Mouse (Mus musculus): ENCODE data around the gene Sidt1. TPM values are rescaled to one million over a fixed set of nuclear protein-coding genes. Genes with fewer than 3 reads are reported as not detected.

Sidt1 gene
- polyA plus RNA-seq, 1 experiment from 2014 or later = 0.42 TPM

DNA sequence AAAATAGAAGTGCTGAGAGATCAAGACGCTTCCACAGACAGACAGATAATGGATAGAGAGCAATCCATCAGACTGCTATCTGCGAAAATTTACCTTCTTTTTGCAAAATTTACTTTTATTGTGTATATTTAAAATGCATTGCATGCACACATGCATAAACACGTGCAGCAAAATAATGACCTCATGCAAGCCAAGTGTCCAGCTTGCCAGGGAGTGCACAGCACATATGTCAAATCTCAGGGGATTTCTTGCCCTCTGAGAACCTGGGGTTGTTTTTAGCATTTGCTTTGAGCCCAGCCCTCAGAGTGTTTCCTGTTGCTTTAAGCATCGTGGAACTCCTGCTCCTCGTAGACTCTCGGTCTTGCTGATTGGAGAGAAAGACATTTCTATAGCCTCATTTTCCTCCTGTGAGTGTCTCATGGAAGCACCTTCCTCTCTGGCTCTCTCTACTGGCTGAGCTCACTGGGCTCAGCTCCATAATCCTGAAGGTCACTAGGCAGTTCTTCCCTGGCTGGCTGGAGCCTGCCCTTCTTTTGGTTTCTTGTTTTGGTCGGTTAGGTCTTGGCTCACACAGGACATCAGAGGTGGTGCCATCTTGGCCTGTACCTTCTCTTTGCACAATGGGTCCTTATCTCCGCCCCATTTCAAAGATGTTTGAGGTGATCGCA, 61.5 kb downstream of the Sidt1 start:
- Histone ChIP-seq H3K4me1 (ENCODE audit: control insufficient read depth, insufficient read depth, low read length) (no peaks in the 10 kb centered on the region), H3K27ac (replicated peaks; ENCODE audit: low read depth, low read length) (no peak overlapping the region), H3K9ac (replicated peaks; ENCODE audit: low read length) (no peak overlapping the region), H3K9me3 (replicated peaks; ENCODE audit: control insufficient read depth, low read length) (no peaks in the 10 kb centered on the region), H3K36me3 (replicated peaks; ENCODE audit: control insufficient read depth, insufficient read depth, low read depth, low read length) (no peaks in the 10 kb centered on the region), H3K4me2 (ENCODE audit: low read depth, low read length) (no peak overlapping the region), H3K4me3 (ENCODE audit: low read depth, low read length) (no peak overlapping the region), H3K27me3 (ENCODE audit: control insufficient read depth, insufficient read depth, low read length) (no peaks in the 10 kb centered on the region)
- DNase-seq (ENCODE audit: low spot score) = no peak
- no peak for ATAC-seq (replicated peaks; ENCODE audit: insufficient number of reproducible peaks, low FRiP score, low TSS enrichment, low read depth)
- 75% methylated on average over 9 of the region's 9 CpGs for WGBS

DNA sequence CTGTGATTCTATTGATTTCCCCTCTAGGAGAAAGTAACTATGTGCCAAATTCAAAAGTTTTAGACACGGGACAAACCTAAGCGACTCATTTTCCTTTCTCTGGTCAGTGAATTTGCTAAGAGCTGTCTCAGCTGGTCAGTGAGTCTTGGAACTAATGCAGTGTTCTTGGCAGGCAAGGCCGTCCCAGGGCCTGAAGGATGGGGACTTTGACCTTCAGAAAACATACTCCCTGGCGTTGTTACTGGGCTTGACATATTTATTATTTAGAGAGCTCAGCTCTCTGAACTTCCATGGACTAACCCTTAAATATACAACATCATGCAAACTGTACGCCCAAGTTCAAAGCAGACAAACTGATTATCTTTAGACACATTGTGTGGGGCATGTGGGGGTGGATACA, 62.4 kb downstream of the Sidt1 start:
- Histone ChIP-seq H3K9me3 (replicated peaks; ENCODE audit: control insufficient read depth, low read length) (no peaks in the 10 kb centered on the region), H3K4me2 (ENCODE audit: low read depth, low read length) (no peak overlapping the region), H3K4me3 (ENCODE audit: low read depth, low read length) (no peak overlapping the region), H3K27ac (replicated peaks; ENCODE audit: low read depth, low read length) (no peak overlapping the region), H3K36me3 (replicated peaks; ENCODE audit: control insufficient read depth, insufficient read depth, low read depth, low read length) (no peaks in the 10 kb centered on the region), H3K4me1 (ENCODE audit: control insufficient read depth, insufficient read depth, low read length) (no peaks in the 10 kb centered on the region), H3K9ac (replicated peaks; ENCODE audit: low read length) (no peak overlapping the region), H3K27me3 (ENCODE audit: control insufficient read depth, insufficient read depth, low read length) (no peaks in the 10 kb centered on the region)
- WGBS = 89% methylated on average over 5 of the region's 5 CpGs
- DNase-seq (ENCODE audit: low spot score) = no peak
- no peak for ATAC-seq (replicated peaks; ENCODE audit: insufficient number of reproducible peaks, low FRiP score, low TSS enrichment, low read depth)

DNA sequence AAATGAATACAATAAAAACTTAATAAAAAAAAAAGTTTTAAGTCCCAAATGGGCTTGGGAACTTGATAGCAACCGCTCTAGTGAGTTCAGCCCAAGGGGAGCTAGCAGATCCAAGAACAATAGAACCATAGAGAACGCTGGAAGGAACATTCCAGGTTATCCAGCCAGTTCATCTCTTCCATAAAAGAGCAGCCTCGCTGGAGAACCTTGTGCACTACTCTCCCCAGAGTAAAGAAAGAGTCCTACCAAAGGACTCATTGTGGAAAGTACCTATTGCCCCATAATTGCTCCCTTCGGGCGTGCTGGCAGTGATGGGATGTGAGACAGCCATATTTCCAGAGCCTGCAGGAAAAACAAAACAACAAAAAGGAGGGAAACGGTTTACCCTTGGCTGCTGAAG, 63.4 kb downstream of the Sidt1 start:
- WGBS = 65% methylated on average over 6 of the region's 6 CpGs
- no peak overlapping the region for H3K4me2 ChIP-seq (ENCODE audit: low read depth, low read length)
- no peak for ATAC-seq (replicated peaks; ENCODE audit: insufficient number of reproducible peaks, low FRiP score, low TSS enrichment, low read depth)

DNA sequence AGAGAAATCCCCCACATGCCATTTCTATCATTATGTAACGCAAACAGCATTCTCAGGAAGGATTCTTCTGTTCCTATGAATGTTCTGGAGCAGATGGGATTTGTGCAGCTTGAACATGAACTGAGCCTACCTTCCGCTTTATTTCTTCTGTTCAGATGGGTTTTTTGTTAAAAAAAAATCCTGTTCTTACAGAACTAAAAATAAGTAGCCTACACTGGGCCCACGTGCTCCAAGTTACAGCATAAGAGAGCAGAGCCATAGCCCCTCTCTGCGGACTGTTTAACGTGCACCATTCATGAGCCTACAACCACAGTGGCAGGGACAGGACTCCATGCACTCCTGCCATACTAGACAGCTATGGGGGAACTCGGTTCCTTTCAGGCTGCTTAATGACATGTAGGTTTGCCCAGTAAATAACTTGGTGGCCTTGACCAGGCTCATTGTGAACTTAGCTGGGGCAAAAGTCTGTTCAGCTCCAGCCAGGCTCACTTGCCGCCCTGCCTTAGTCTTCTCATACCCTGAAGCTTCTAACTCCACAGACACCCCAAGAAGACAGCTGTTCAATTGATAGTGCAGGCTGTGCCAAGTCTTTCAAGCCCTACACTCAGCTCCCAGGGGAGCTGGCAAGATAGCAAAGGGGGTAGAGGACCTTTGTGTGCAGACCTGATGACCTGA, 64.3 kb downstream of the Sidt1 start:
- Histone ChIP-seq H3K27ac (replicated peaks; ENCODE audit: low read depth, low read length) (no peak overlapping the region), H3K9me3 (replicated peaks; ENCODE audit: control insufficient read depth, low read length) (no peaks in the 10 kb centered on the region), H3K27me3 (ENCODE audit: control insufficient read depth, insufficient read depth, low read length) (no peaks in the 10 kb centered on the region), H3K4me1 (ENCODE audit: control insufficient read depth, insufficient read depth, low read length) (no peaks in the 10 kb centered on the region), H3K36me3 (replicated peaks; ENCODE audit: control insufficient read depth, insufficient read depth, low read depth, low read length) (no peaks in the 10 kb centered on the region), H3K9ac (replicated peaks; ENCODE audit: low read length) (no peak overlapping the region), H3K4me2 (ENCODE audit: low read depth, low read length) (no peak overlapping the region), H3K4me3 (ENCODE audit: low read depth, low read length) (no peak overlapping the region)
- DNase-seq (ENCODE audit: low spot score) = no peak
- 82% methylated on average over 7 of the region's 7 CpGs for WGBS
- ATAC-seq (replicated peaks; ENCODE audit: insufficient number of reproducible peaks, low FRiP score, low TSS enrichment, low read depth) = no peak

More for the DNA sequence above, 63.4 kb downstream of the Sidt1 start:
- no peak for DNase-seq (ENCODE audit: low spot score)
- Histone ChIP-seq H3K4me1 (ENCODE audit: control insufficient read depth, insufficient read depth, low read length) (no peaks in the 10 kb centered on the region), H3K4me3 (ENCODE audit: low read depth, low read length) (no peak overlapping the region), H3K36me3 (replicated peaks; ENCODE audit: control insufficient read depth, insufficient read depth, low read depth, low read length) (no peaks in the 10 kb centered on the region), H3K27me3 (ENCODE audit: control insufficient read depth, insufficient read depth, low read length) (no peaks in the 10 kb centered on the region), H3K9me3 (replicated peaks; ENCODE audit: control insufficient read depth, low read length) (no peaks in the 10 kb centered on the region), H3K27ac (replicated peaks; ENCODE audit: low read depth, low read length) (no peak overlapping the region), H3K9ac (replicated peaks; ENCODE audit: low read length) (no peak overlapping the region)

- Histone ChIP-seq H3K27me3 (ENCODE audit: control insufficient read depth, insufficient read depth, low read length) (no peaks in the 10 kb centered on the region), H3K4me3 (ENCODE audit: low read depth, low read length) (no peak overlapping the region), H3K27ac (replicated peaks; ENCODE audit: low read depth, low read length) (no peak overlapping the region), H3K9ac (replicated peaks; ENCODE audit: low read length) (no peak overlapping the region), H3K36me3 (replicated peaks; ENCODE audit: control insufficient read depth, insufficient read depth, low read depth, low read length) (no peaks in the 10 kb centered on the region), H3K4me1 (ENCODE audit: control insufficient read depth, insufficient read depth, low read length) (no peaks in the 10 kb centered on the region), H3K9me3 (replicated peaks; ENCODE audit: control insufficient read depth, low read length) (no peaks in the 10 kb centered on the region), H3K4me2 (ENCODE audit: low read depth, low read length) (no peak overlapping the region)
- WGBS = 90% methylated on average over 6 of the region's 6 CpGs
- no peak for ATAC-seq (replicated peaks; ENCODE audit: insufficient number of reproducible peaks, low FRiP score, low TSS enrichment, low read depth)
- DNase-seq (ENCODE audit: low spot score) = no peak
These were observed 67.4 kb downstream of the Sidt1 start for GRCm38 (mm10) chr16:44265562-44265961.

GRCm38 (mm10) chr16:44264916-44265315, 68.1 kb downstream of the Sidt1 start:
- Histone ChIP-seq H3K9ac (replicated peaks; ENCODE audit: low read length) (no peak overlapping the region), H3K27ac (replicated peaks; ENCODE audit: low read depth, low read length) (no peak overlapping the region), H3K9me3 (replicated peaks; ENCODE audit: control insufficient read depth, low read length) (no peaks in the 10 kb centered on the region), H3K4me1 (ENCODE audit: control insufficient read depth, insufficient read depth, low read length) (no peaks in the 10 kb centered on the region), H3K36me3 (replicated peaks; ENCODE audit: control insufficient read depth, insufficient read depth, low read depth, low read length) (no peaks in the 10 kb centered on the region), H3K27me3 (ENCODE audit: control insufficient read depth, insufficient read depth, low read length) (no peaks in the 10 kb centered on the region), H3K4me3 (ENCODE audit: low read depth, low read length) (no peak overlapping the region), H3K4me2 (ENCODE audit: low read depth, low read length) (no peak overlapping the region)
- DNase-seq (ENCODE audit: low spot score) = no peak
- WGBS = 78% methylated on average over 2 of the region's 2 CpGs
- ATAC-seq (replicated peaks; ENCODE audit: insufficient number of reproducible peaks, low FRiP score, low TSS enrichment, low read depth) = no peak

DNA sequence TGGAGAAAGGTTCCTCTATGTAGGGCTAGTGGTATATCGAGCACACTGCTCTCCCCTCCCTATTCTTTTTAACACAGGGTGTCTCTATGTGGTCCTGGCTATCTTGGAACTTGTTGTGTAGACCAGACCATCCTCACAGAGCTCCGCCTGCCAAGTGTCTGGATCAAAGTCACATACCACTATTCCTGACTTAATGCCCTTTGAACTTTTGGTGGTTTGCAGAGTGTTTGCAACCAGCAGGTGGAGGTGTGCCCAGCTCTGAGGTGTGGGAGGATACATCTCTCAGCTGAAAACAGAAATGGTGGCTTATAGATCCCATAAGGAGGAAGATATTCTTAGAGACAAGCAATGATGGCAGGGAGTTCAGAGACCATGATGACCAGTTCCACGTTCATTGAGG, 75.5 kb downstream of the Sidt1 start:
- no peak for DNase-seq (ENCODE audit: low spot score)
- H3K4me3 ChIP-seq (ENCODE audit: low read depth, low read length) = no peak overlapping the region
- no peak overlapping the region for H3K27ac ChIP-seq (replicated peaks; ENCODE audit: low read depth, low read length)
- H3K4me1 ChIP-seq (ENCODE audit: control insufficient read depth, insufficient read depth, low read length) = no peaks in the 10 kb centered on the region
- H3K4me2 ChIP-seq (ENCODE audit: low read depth, low read length) = no peak overlapping the region
- H3K9me3 ChIP-seq (replicated peaks; ENCODE audit: control insufficient read depth, low read length) = no peaks in the 10 kb centered on the region
- H3K36me3 ChIP-seq (replicated peaks; ENCODE audit: control insufficient read depth, insufficient read depth, low read depth, low read length) = no peaks in the 10 kb centered on the region
- ATAC-seq (replicated peaks; ENCODE audit: insufficient number of reproducible peaks, low FRiP score, low TSS enrichment, low read depth) = no peak
- no peak overlapping the region for H3K9ac ChIP-seq (replicated peaks; ENCODE audit: low read length)
- WGBS = 84% methylated on average over 3 of the region's 3 CpGs
- H3K27me3 ChIP-seq (ENCODE audit: control insufficient read depth, insufficient read depth, low read length) = no peaks in the 10 kb centered on the region

GRCm38 (mm10) chr16:44254698-44255097, 78.3 kb downstream of the Sidt1 start:
- no peaks in the 10 kb centered on the region for H3K27me3 ChIP-seq (ENCODE audit: control insufficient read depth, insufficient read depth, low read length)
- ATAC-seq (replicated peaks; ENCODE audit: insufficient number of reproducible peaks, low FRiP score, low TSS enrichment, low read depth) = no peak
- H3K4me3 ChIP-seq (ENCODE audit: low read depth, low read length) = no peak overlapping the region
- no peak overlapping the region for H3K9ac ChIP-seq (replicated peaks; ENCODE audit: low read length)
- no peak for DNase-seq (ENCODE audit: low spot score)
- no peaks in the 10 kb centered on the region for H3K9me3 ChIP-seq (replicated peaks; ENCODE audit: control insufficient read depth, low read length)
- no peaks in the 10 kb centered on the region for H3K4me1 ChIP-seq (ENCODE audit: control insufficient read depth, insufficient read depth, low read length)
- no peaks in the 10 kb centered on the region for H3K36me3 ChIP-seq (replicated peaks; ENCODE audit: control insufficient read depth, insufficient read depth, low read depth, low read length)
- H3K4me2 ChIP-seq (ENCODE audit: low read depth, low read length) = no peak overlapping the region
- WGBS = 91% methylated on average over 7 of the region's 7 CpGs
- no peak overlapping the region for H3K27ac ChIP-seq (replicated peaks; ENCODE audit: low read depth, low read length)

Data from embryonic facial prominence, embryonic 11.5 days (tissue).